ENCODE assay signal across 8 mouse cellular contexts in the genomic region with DNA sequence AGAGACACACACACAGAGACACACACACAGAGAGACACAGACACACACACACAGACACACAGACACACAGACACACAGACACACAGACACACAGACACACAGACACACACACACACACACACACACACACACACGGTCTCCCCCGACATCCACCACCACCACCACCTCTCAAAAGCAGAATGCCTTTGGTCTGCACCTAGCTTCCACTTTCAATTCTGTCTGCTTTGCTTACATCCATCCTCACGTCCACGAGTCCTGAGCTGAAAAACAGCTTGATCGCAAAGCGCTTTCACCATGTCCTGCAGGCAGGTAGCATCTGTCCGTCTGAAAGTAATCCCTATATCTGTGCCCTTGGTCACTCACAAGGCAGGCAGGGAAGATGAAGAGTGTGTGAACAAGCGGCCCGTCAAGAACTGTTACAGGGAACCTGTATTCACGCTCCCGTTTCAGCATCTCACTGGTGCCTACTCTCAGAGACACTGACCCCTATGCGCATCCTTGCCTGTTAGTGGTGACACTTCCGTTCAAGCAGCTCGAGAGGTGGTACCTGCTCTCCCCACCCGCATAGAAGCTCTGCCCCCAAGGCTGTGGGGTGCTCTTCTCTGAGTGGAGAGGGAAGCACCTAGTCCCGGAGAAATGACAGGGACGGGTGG. TPM values are rescaled to one million over a fixed set of nuclear protein-coding genes. Genes with fewer than 3 reads are reported as not detected.
DNase-seq lines count a peak whose midpoint lies in the region; ATAC-seq lines count a peak whose summit lies in the region.

No protein-coding gene starts in this region.

- H3K4me1 ChIP-seq in embryonic facial prominence, embryonic 11.5 days (ENCODE audit: control insufficient read depth, insufficient read depth, low read length) = peaks cover 5% of the 10 kb centered on the region
- peaks cover 17% of the 10 kb centered on the region for H3K4me1 ChIP-seq in hindbrain, embryonic 13.5 days (replicated peaks)
- peaks cover 8% of the 10 kb centered on the region; the same call in 1 of the 2 replicates for H3K4me1 ChIP-seq in lung, embryonic 16.5 days (replicated peaks; ENCODE audit: control insufficient read depth, insufficient read depth, low read length)
- H3K4me1 ChIP-seq in stomach, embryonic 16.5 days (ENCODE audit: control insufficient read depth, insufficient read depth, low read length) = peaks cover 6% of the 10 kb centered on the region; the same call in 1 of the 2 replicates

- peaks cover 15% of the 10 kb centered on the region for H3K27me3 ChIP-seq in embryonic facial prominence, embryonic 11.5 days (ENCODE audit: control insufficient read depth, insufficient read depth, low read length)
- H3K27me3 ChIP-seq in hindbrain, embryonic 13.5 days = peaks cover 32% of the 10 kb centered on the region
- H3K27me3 ChIP-seq in lung, embryonic 16.5 days (ENCODE audit: control insufficient read depth, insufficient read depth, low read depth, low read length) = peaks cover 7% of the 10 kb centered on the region; the same call in 1 of the 2 replicates
- peaks cover 6% of the 10 kb centered on the region; the same call in 1 of the 2 replicates for H3K27me3 ChIP-seq in stomach, embryonic 16.5 days (ENCODE audit: control insufficient read depth, insufficient read depth, low read length)

- peak; percentile 7 for DNase-seq in CD4-positive, CD25-positive, alpha-beta regulatory T cell, adult 2 months (ENCODE audit: low read depth, low spot score)
- peak; percentile 8 for DNase-seq in embryonic facial prominence, embryonic 11.5 days (ENCODE audit: low spot score)
- DNase-seq in urinary bladder, postnatal 10 days (ENCODE audit: low spot score) = no peak
- DNase-seq in spleen, postnatal 10 days (ENCODE audit: low spot score in 2 of 2) = no peak

- no peak overlapping the region for H3K27ac ChIP-seq in embryonic facial prominence, embryonic 11.5 days (replicated peaks; ENCODE audit: low read depth, low read length)
- H3K27ac ChIP-seq in hindbrain, embryonic 13.5 days = no peak overlapping the region
- H3K27ac ChIP-seq in lung, embryonic 16.5 days (ENCODE audit: low read length) = no peak overlapping the region
- H3K27ac ChIP-seq in stomach, embryonic 16.5 days (ENCODE audit: low read length) = no peak overlapping the region

- H3K4me3 ChIP-seq in embryonic facial prominence, embryonic 11.5 days (ENCODE audit: low read depth, low read length) = peak overlapping the region; percentile 46; the same call in 1 of the 2 replicates
- peak overlapping the region; percentile 47 for H3K4me3 ChIP-seq in hindbrain, embryonic 13.5 days
- H3K4me3 ChIP-seq in lung, embryonic 16.5 days (ENCODE audit: low read length) = peak overlapping the region; percentile 61
- H3K4me3 ChIP-seq in stomach, embryonic 16.5 days (replicated peaks; ENCODE audit: low read length) = peak overlapping the region; percentile 61

- WGBS in embryonic facial prominence, embryonic 11.5 days = 27% methylated on average over 16 of the region's 17 CpGs
- 41% methylated on average over 17 of the region's 17 CpGs for WGBS in hindbrain, embryonic 13.5 days
- 32% methylated on average over 17 of the region's 17 CpGs for WGBS in lung, embryonic 16.5 days
- WGBS in stomach, embryonic 16.5 days = 43% methylated on average over 17 of the region's 17 CpGs

- no peak for ATAC-seq in CD4-positive, CD25-positive, alpha-beta regulatory T cell, adult 4 months
- no peak for ATAC-seq in embryonic facial prominence, embryonic 11.5 days (replicated peaks; ENCODE audit: insufficient number of reproducible peaks, low FRiP score, low TSS enrichment, low read depth)
- no peak for ATAC-seq in hindbrain, embryonic 13.5 days (ENCODE audit: low FRiP score)
- no peak for ATAC-seq in lung, embryonic 16.5 days (ENCODE audit: low read depth)
- no peak for ATAC-seq in stomach, embryonic 16.5 days (ENCODE audit: insufficient read depth, low FRiP score)

- no peaks in the 10 kb centered on the region for H3K9me3 ChIP-seq in embryonic facial prominence, embryonic 11.5 days (replicated peaks; ENCODE audit: control insufficient read depth, low read length)
- no peaks in the 10 kb centered on the region for H3K9me3 ChIP-seq in hindbrain, embryonic 13.5 days
- no peaks in the 10 kb centered on the region for H3K9me3 ChIP-seq in lung, embryonic 16.5 days (ENCODE audit: control insufficient read depth, low read length)
- no peaks in the 10 kb centered on the region for H3K9me3 ChIP-seq in stomach, embryonic 16.5 days (replicated peaks; ENCODE audit: control insufficient read depth, low read length)

- no peak overlapping the region for H3K9ac ChIP-seq in embryonic facial prominence, embryonic 11.5 days (replicated peaks; ENCODE audit: low read length)
- no peak overlapping the region; the same call in 1 of the 2 replicates for H3K9ac ChIP-seq in hindbrain, embryonic 13.5 days
- 0 out of 2 replicates have a peak overlapping the region, but pooled peaks have one; percentile 4 for H3K9ac ChIP-seq in lung, embryonic 16.5 days (ENCODE audit: low read length)
- H3K9ac ChIP-seq in stomach, embryonic 16.5 days (ENCODE audit: low read length) = peak overlapping the region; percentile 75

- no peak overlapping the region for H3K4me2 ChIP-seq in embryonic facial prominence, embryonic 11.5 days (ENCODE audit: low read depth, low read length)
- H3K4me2 ChIP-seq in hindbrain, embryonic 13.5 days = peak overlapping the region; percentile 79
- peak overlapping the region; percentile 81 for H3K4me2 ChIP-seq in lung, embryonic 16.5 days (ENCODE audit: low read depth, low read length)
- peak overlapping the region; percentile 89 for H3K4me2 ChIP-seq in stomach, embryonic 16.5 days (ENCODE audit: low read depth, low read length)

- H3K36me3 ChIP-seq in embryonic facial prominence, embryonic 11.5 days (replicated peaks; ENCODE audit: control insufficient read depth, insufficient read depth, low read depth, low read length) = no peaks in the 10 kb centered on the region
- H3K36me3 ChIP-seq in hindbrain, embryonic 13.5 days = no peaks in the 10 kb centered on the region
- no peaks in the 10 kb centered on the region for H3K36me3 ChIP-seq in lung, embryonic 16.5 days (ENCODE audit: control insufficient read depth, insufficient read depth, low read length)
- H3K36me3 ChIP-seq in stomach, embryonic 16.5 days (ENCODE audit: control insufficient read depth, insufficient read depth, low read length) = no peaks in the 10 kb centered on the region

RNA-seq across cellular contexts. Expression of gene Osmr, which starts 1.5 kb away (rescaled TPM):
- not detected for polyA plus RNA-seq in CD4-positive, CD25-positive, alpha-beta regulatory T cell, adult 4 months (2017; shearing (Covaris generic))
- 0.22 and 0.42 TPM in 2 replicates for polyA plus RNA-seq in embryonic facial prominence, embryonic 11.5 days (2014; fragmentation: Nextera tagmentation; extraction: Ambion mirVana)
- 1.2 and 1.9 TPM in 2 replicates for polyA plus RNA-seq in hindbrain, embryonic 13.5 days (2015; fragmentation: Nextera tagmentation; extraction: Ambion mirVana)
- polyA plus RNA-seq in lung, embryonic 16.5 days (2015; fragmentation: Nextera tagmentation; extraction: Ambion mirVana) = 2.7 and 3.7 TPM in 2 replicates
- 2.2 and 2.5 TPM in 2 replicates for polyA plus RNA-seq in stomach, embryonic 16.5 days (2015; fragmentation: Nextera tagmentation; extraction: Ambion mirVana)

Comparison
In these comparisons a context has a peak if more than half of its experiments do, and no peak if none do; other contexts are left out.
1. DNase-seq: peak in CD4-positive, CD25-positive, alpha-beta regulatory T cell, adult 2 months (single experiment) and embryonic facial prominence, embryonic 11.5 days (single experiment); none in urinary bladder, postnatal 10 days (single experiment) and spleen, postnatal 10 days (0 of 2).
2. H3K9ac ChIP-seq: peak in lung, embryonic 16.5 days (single experiment) and stomach, embryonic 16.5 days (single experiment); none in embryonic facial prominence, embryonic 11.5 days (single experiment) and hindbrain, embryonic 13.5 days (single experiment).
3. Peak in every context shown above with its lines, with median percentiles within 50 percentile points of each other: H3K4me3 ChIP-seq.